ENCODE assay signal across 10 mouse cellular contexts in the genomic region with DNA sequence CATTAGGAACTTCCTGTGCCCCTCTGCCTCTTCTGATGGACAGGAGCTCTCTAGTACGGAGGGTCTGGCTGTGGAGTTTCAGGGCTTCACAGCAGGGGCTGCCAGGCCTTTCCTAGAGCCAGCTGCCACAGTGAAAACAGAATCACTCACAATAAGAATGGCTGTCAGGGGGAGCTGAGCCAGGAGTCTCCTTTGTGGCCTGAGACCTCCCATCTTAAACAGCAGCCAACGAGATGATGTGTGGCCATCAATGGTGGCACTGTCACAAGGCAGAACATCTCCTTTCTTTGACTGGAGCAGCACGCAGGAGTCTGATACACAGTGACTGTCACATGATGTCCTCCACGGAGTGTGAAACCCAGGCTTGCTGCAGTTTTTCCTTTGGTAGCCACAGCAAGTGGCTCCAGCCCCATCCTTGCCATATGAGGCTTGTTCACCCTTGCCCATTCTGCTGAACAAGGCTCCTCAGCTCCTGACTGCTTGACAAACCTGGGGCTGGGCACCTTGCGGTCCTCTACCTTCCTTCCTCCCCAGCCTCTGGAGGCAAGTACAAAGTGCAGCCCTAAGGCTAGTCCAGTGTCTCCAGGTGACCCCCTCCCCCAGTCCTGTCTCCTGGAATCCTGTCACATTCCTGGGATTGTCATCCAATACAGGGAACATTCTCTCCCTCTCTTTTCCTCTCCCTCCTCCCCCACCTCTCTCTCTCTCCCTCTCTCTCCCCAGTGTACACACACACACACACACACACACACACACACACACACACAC.
DNase-seq lines count a peak whose midpoint lies in the region; ATAC-seq lines count a peak whose summit lies in the region.
"Had no signal": no experiment of that assay in that cellular context is flagged by ENCODE, and none has a peak within 500 bp of the region (broad histone marks: within the 10 kb centered on the region; RNA-seq: fewer than 3 reads in every experiment).

No protein-coding gene starts in this region.

- intact Hi-C loops in left cerebral cortex, postnatal 4 days (cut with DNase I): no loop called here

- WGBS in forebrain, embryonic 13.5 days: 34% methylated on average over 5 of the region's 5 CpGs
- WGBS in midbrain, embryonic 13.5 days: 22% methylated on average over 5 of the region's 5 CpGs

- no peak for ATAC-seq in forebrain, embryonic 13.5 days
- no peak for ATAC-seq in midbrain, embryonic 13.5 days

- peak; percentile 18 for DNase-seq in embryo, embryonic 10 days (ENCODE audit: low spot score)
- DNase-seq in embryo, embryonic 11 days: no peak
- peak; percentile 43 for DNase-seq in left cerebral cortex, postnatal 4 days
- DNase-seq in left cerebral cortex, adult 18-20 months (ENCODE audit: low spot score in 2 of 2): no peak
- DNase-seq in spleen, postnatal 4 days (ENCODE audit: low spot score in 2 of 2): no peak
- no peak for DNase-seq in cerebellum, adult 11 months
- DNase-seq: gastrocnemius, postnatal 14 days; kidney, adult 8-10 months had no signal

- no peaks in the 10 kb centered on the region for H3K9me3 ChIP-seq in forebrain, embryonic 13.5 days (replicated peaks)
- no peaks in the 10 kb centered on the region for H3K9me3 ChIP-seq in midbrain, embryonic 13.5 days

- H3K4me1 ChIP-seq in forebrain, embryonic 13.5 days: peaks cover 40% of the 10 kb centered on the region
- peaks cover 55% of the 10 kb centered on the region for H3K4me1 ChIP-seq in midbrain, embryonic 13.5 days (replicated peaks)

- no peaks in the 10 kb centered on the region for H3K27me3 ChIP-seq in forebrain, embryonic 13.5 days
- no peaks in the 10 kb centered on the region for H3K27me3 ChIP-seq in midbrain, embryonic 13.5 days

- H3K4me2 ChIP-seq in forebrain, embryonic 13.5 days: no peak overlapping the region
- no peak overlapping the region for H3K4me2 ChIP-seq in midbrain, embryonic 13.5 days (replicated peaks)

- peak overlapping the region; percentile 15 for H3K27ac ChIP-seq in forebrain, embryonic 13.5 days
- H3K27ac ChIP-seq in midbrain, embryonic 13.5 days: peak overlapping the region; percentile 56; the same call in 1 of the 2 replicates

- H3K36me3 ChIP-seq in forebrain, embryonic 13.5 days (ENCODE audit: poor library complexity, severe bottlenecking): no peaks in the 10 kb centered on the region
- no peaks in the 10 kb centered on the region for H3K36me3 ChIP-seq in midbrain, embryonic 13.5 days

- 0 out of 2 replicates have a peak overlapping the region, but pooled peaks have one; percentile 2 for H3K9ac ChIP-seq in forebrain, embryonic 13.5 days
- H3K9ac ChIP-seq in midbrain, embryonic 13.5 days (replicated peaks): no peak overlapping the region; the same call in 1 of the 2 replicates

- H3K4me3 ChIP-seq in forebrain, embryonic 13.5 days: no peak overlapping the region
- no peak overlapping the region for H3K4me3 ChIP-seq in midbrain, embryonic 13.5 days (replicated peaks)

Comparison
In these comparisons a context has a peak if more than half of its experiments do, and no peak if none do; other contexts are left out.
1. DNase-seq: peak in embryo, embryonic 10 days (single experiment) and left cerebral cortex, postnatal 4 days (single experiment); none in embryo, embryonic 11 days (single experiment), left cerebral cortex, adult 18-20 months (0 of 2), spleen, postnatal 4 days (0 of 2) and cerebellum, adult 11 months (single experiment).